Mouse (Mus musculus): ENCODE measurements around the gene Kcnt1. TPM values are rescaled to one million over a fixed set of nuclear protein-coding genes. Genes with fewer than 3 reads are reported as not detected.

The Kcnt1 gene
- polyA plus RNA-seq, 1 experiment from 2014 or later = 0.19 TPM

GRCm38 (mm10) chr2:25864230-25864629 lies 696 bp downstream of the Kcnt1 start:
- Histone ChIP-seq H3K4me1 (replicated peaks; ENCODE audit: control insufficient read depth, insufficient read depth) (no peaks in the 10 kb centered on the region; the same call in 1 of the 2 replicates), H3K27ac (replicated peaks) (no peak overlapping the region), H3K4me2 (replicated peaks; ENCODE audit: low read depth) (peak overlapping the region; percentile 74), H3K36me3 (ENCODE audit: control insufficient read depth, insufficient read depth, low read length) (no peaks in the 10 kb centered on the region), H3K4me3 (ENCODE audit: low read depth, low read length) (peak overlapping the region; percentile 39), H3K9me3 (ENCODE audit: control insufficient read depth, low read length) (no peaks in the 10 kb centered on the region), H3K27me3 (ENCODE audit: control insufficient read depth, insufficient read depth, low read length) (no peaks in the 10 kb centered on the region), H3K9ac (ENCODE audit: low read length) (no peak overlapping the region)
- DNase-seq (ENCODE audit: low spot score) = no peak
- 5% methylated on average over 18 of the region's 18 CpGs for WGBS
- TF ChIP-seq EP300 (optimal IDR thresholded peaks at IDR 0.05) (no peak), CTCF (IDR thresholded peaks at IDR 0.05; ENCODE audit: low read depth) (0 out of 2 replicates have a peak, but pooled peaks have one; percentile 15)
- no peak for ATAC-seq (ENCODE audit: low FRiP score, low TSS enrichment)

GRCm38 (mm10) chr2:25865412-25865811 lies 1.9 kb downstream of the Kcnt1 start:
- no peak for DNase-seq (ENCODE audit: low spot score)
- Histone ChIP-seq H3K9me3 (ENCODE audit: control insufficient read depth, low read length) (no peaks in the 10 kb centered on the region), H3K4me2 (replicated peaks; ENCODE audit: low read depth) (no peak overlapping the region), H3K36me3 (ENCODE audit: control insufficient read depth, insufficient read depth, low read length) (no peaks in the 10 kb centered on the region), H3K4me3 (ENCODE audit: low read depth, low read length) (no peak overlapping the region), H3K27ac (replicated peaks) (no peak overlapping the region), H3K27me3 (ENCODE audit: control insufficient read depth, insufficient read depth, low read length) (no peaks in the 10 kb centered on the region), H3K9ac (ENCODE audit: low read length) (no peak overlapping the region), H3K4me1 (replicated peaks; ENCODE audit: control insufficient read depth, insufficient read depth) (no peaks in the 10 kb centered on the region; the same call in 1 of the 2 replicates)
- ATAC-seq (ENCODE audit: low FRiP score, low TSS enrichment) = no peak
- 15% methylated on average over 4 of the region's 4 CpGs for WGBS
- peak; percentile 49 for TF ChIP-seq CTCF (IDR thresholded peaks at IDR 0.05; ENCODE audit: low read depth)
- TF ChIP-seq EP300 (optimal IDR thresholded peaks at IDR 0.05) = no peak

- no peaks in the 10 kb centered on the region for H3K36me3 ChIP-seq (ENCODE audit: control insufficient read depth, insufficient read depth, low read length)
- H3K4me2 ChIP-seq (replicated peaks; ENCODE audit: low read depth) = no peak overlapping the region
- DNase-seq (ENCODE audit: low spot score) (no peak), ATAC-seq (ENCODE audit: low FRiP score, low TSS enrichment) (no peak)
- no peaks in the 10 kb centered on the region for H3K27me3 ChIP-seq (ENCODE audit: control insufficient read depth, insufficient read depth, low read length)
- no peak overlapping the region for H3K9ac ChIP-seq (ENCODE audit: low read length)
- no peak overlapping the region for H3K4me3 ChIP-seq (ENCODE audit: low read depth, low read length)
- no peak for TF ChIP-seq CTCF (IDR thresholded peaks at IDR 0.05; ENCODE audit: low read depth)
- no peak for TF ChIP-seq EP300 (optimal IDR thresholded peaks at IDR 0.05)
- 60% methylated on average over 5 of the region's 5 CpGs for WGBS
- H3K4me1 ChIP-seq (replicated peaks; ENCODE audit: control insufficient read depth, insufficient read depth) = no peaks in the 10 kb centered on the region; the same call in 1 of the 2 replicates
- no peak overlapping the region for H3K27ac ChIP-seq (replicated peaks)
- H3K9me3 ChIP-seq (ENCODE audit: control insufficient read depth, low read length) = no peaks in the 10 kb centered on the region
Observed at GRCm38 (mm10) chr2:25866656-25867055, 3.1 kb downstream of the Kcnt1 start.

GRCm38 (mm10) chr2:25877250-25877735 lies 13.8 kb downstream of the Kcnt1 start:
- no peaks in the 10 kb centered on the region for H3K36me3 ChIP-seq (ENCODE audit: control insufficient read depth, insufficient read depth, low read length)
- TF ChIP-seq CTCF (IDR thresholded peaks at IDR 0.05; ENCODE audit: low read depth) (no peak), EP300 (optimal IDR thresholded peaks at IDR 0.05) (no peak)
- H3K4me1 ChIP-seq (replicated peaks; ENCODE audit: control insufficient read depth, insufficient read depth) = no peaks in the 10 kb centered on the region
- H3K9ac ChIP-seq (ENCODE audit: low read length) = no peak overlapping the region
- DNase-seq (ENCODE audit: low spot score) = no peak
- no peak overlapping the region for H3K27ac ChIP-seq (replicated peaks)
- peak overlapping the region; percentile 42 for H3K4me2 ChIP-seq (replicated peaks; ENCODE audit: low read depth)
- H3K4me3 ChIP-seq (ENCODE audit: low read depth, low read length) = peak overlapping the region; percentile 23; the same call in 1 of the 2 replicates
- no peaks in the 10 kb centered on the region for H3K9me3 ChIP-seq (ENCODE audit: control insufficient read depth, low read length)
- no peak for ATAC-seq (ENCODE audit: low FRiP score, low TSS enrichment)
- H3K27me3 ChIP-seq (ENCODE audit: control insufficient read depth, insufficient read depth, low read length) = no peaks in the 10 kb centered on the region
- WGBS = 31% methylated on average over 7 of the region's 7 CpGs

GRCm38 (mm10) chr2:25877736-25878268 lies 14.3 kb downstream of the Kcnt1 start:
- H3K9me3 ChIP-seq (ENCODE audit: control insufficient read depth, low read length) = no peaks in the 10 kb centered on the region
- no peak overlapping the region for H3K27ac ChIP-seq (replicated peaks)
- H3K4me2 ChIP-seq (replicated peaks; ENCODE audit: low read depth) = peak overlapping the region; percentile 42
- 4% methylated on average over 49 of the region's 49 CpGs for WGBS
- peak overlapping the region; percentile 23 for H3K4me3 ChIP-seq (ENCODE audit: low read depth, low read length)
- 0 out of 2 replicates have a peak, but pooled peaks have one; percentile 15 for ATAC-seq (ENCODE audit: low FRiP score, low TSS enrichment)
- TF ChIP-seq EP300 (optimal IDR thresholded peaks at IDR 0.05) = no peak
- no peak for TF ChIP-seq CTCF (IDR thresholded peaks at IDR 0.05; ENCODE audit: low read depth)
- H3K9ac ChIP-seq (ENCODE audit: low read length) = no peak overlapping the region
- H3K36me3 ChIP-seq (ENCODE audit: control insufficient read depth, insufficient read depth, low read length) = no peaks in the 10 kb centered on the region
- DNase-seq (ENCODE audit: low spot score) = no peak
- H3K27me3 ChIP-seq (ENCODE audit: control insufficient read depth, insufficient read depth, low read length) = no peaks in the 10 kb centered on the region
- H3K4me1 ChIP-seq (replicated peaks; ENCODE audit: control insufficient read depth, insufficient read depth) = no peaks in the 10 kb centered on the region

- no peak for DNase-seq (ENCODE audit: low spot score)
- Histone ChIP-seq H3K4me3 (ENCODE audit: low read depth, low read length) (no peak overlapping the region), H3K27ac (replicated peaks) (no peak overlapping the region), H3K36me3 (ENCODE audit: control insufficient read depth, insufficient read depth, low read length) (no peaks in the 10 kb centered on the region), H3K9ac (ENCODE audit: low read length) (no peak overlapping the region), H3K9me3 (ENCODE audit: control insufficient read depth, low read length) (no peaks in the 10 kb centered on the region), H3K27me3 (ENCODE audit: control insufficient read depth, insufficient read depth, low read length) (no peaks in the 10 kb centered on the region), H3K4me2 (replicated peaks; ENCODE audit: low read depth) (no peak overlapping the region), H3K4me1 (replicated peaks; ENCODE audit: control insufficient read depth, insufficient read depth) (no peaks in the 10 kb centered on the region)
- TF ChIP-seq CTCF (IDR thresholded peaks at IDR 0.05; ENCODE audit: low read depth) (no peak), EP300 (optimal IDR thresholded peaks at IDR 0.05) (no peak)
- ATAC-seq (ENCODE audit: low FRiP score, low TSS enrichment) = no peak
- 84% methylated on average over 2 of the region's 2 CpGs for WGBS
Observed at GRCm38 (mm10) chr2:25878516-25878915, 15.0 kb downstream of the Kcnt1 start.
